Mouse (Mus musculus) bone marrow macrophage, adult 2 months (primary cell): ENCODE data around the gene Hpse2.

Experiments used
- CTCF ChIP-seq: IDR thresholded peaks from 2 replicates; pipeline ENCODE4 v1.5.1; 2012; ENCODE audit warnings: low read depth, mild to moderate bottlenecking, low read length, moderate library complexity
- POLR2A ChIP-seq: IDR thresholded peaks from 2 replicates; pipeline ENCODE4 v1.6.1; 2012; ENCODE audit warnings: mild to moderate bottlenecking, low read depth, low read length, borderline replicate concordance

- TF ChIP-seq POLR2A (no peak), CTCF (no peak)
These were observed 602.5 kb downstream of the Hpse2 start for GRCm38 (mm10) chr19:42785562-42786220.
